Mouse (Mus musculus) leukemia stem cell, adult 10-12 weeks (primary cell): ENCODE data around the gene Olfr1155. TPM values are rescaled to one million over a fixed set of nuclear protein-coding genes. Genes with fewer than 3 reads are reported as not detected.

Experiments used
- polyA plus RNA-seq: library from polyadenylated mRNA; stranded (reverse); fragments of >175 nt; gene quantifications from 2 replicates; pipeline ENCODE4 v1.2.3, GENCODE M21; 2012; ENCODE audit warnings: low replicate concordance

Gene Olfr1155
- polyA plus RNA-seq, result not detected in 2 replicates

DNA sequence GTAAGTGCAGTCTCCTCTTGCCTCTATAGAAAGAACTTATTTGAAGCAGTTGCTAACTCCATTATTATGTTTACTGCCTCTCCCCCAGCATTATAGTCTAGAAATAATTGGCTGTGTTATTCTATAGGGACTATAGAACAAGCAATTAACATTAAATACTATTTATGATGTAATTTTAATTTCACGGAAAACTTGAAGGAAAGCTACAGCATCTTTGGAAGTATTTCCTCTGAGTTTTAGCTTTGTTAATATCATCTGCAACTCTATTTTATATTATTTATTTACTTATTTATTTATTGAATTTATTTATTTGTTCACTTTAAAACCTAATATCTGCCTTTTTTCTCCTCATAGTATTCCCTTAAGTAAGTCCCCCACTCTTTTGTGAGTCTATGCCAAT lies at the start of gene Olfr1155:
Gene Olfr1155 (minus strand): TSS at position 101 of the 400 bp plus-strand sequence.

DNA sequence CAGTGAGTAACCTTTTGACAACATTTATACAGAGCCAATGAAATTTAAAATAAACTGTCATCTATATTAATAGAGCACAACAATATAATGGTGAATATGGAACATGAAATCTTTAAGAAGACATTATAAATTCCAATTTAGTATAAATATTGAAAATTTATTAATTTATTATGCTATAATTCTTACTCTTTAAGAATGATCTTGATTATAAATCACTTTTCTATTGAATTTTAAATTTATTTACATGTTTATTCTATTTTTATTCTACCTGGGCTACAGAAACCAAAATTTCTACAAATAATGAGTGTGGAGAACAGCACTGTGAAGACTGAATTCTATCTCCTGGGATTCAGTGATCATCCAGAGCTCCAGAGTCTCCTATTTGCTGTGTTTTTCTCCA lies 44.9 kb upstream of the Olfr1155 start, which contains the start of gene Olfr1158:
Gene Olfr1158 (plus strand): TSS at position 301 of the 400 bp plus-strand sequence.

DNA sequence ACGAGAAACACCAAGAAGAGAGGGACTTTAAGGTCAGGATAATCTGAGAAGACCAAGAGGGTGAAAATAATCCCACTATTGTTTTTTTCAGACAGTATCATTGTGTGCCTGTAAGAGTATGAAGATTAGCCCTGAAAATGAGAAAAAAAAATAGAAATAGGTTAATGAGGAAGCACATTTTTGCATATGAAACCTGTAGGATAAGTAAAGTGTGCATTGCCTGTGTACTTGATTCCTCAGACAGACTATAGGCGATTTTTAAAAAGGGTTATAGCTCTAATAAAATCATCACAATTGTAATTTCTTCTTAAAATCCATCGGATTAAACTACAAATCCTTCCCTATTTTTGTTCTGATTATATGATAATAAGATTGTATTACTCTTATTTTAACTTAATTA lies 29.6 kb upstream of the Olfr1155 start, which contains the start of gene Olfr74:
Gene Olfr74 (minus strand): TSS at position 101 of the 400 bp plus-strand sequence.

DNA sequence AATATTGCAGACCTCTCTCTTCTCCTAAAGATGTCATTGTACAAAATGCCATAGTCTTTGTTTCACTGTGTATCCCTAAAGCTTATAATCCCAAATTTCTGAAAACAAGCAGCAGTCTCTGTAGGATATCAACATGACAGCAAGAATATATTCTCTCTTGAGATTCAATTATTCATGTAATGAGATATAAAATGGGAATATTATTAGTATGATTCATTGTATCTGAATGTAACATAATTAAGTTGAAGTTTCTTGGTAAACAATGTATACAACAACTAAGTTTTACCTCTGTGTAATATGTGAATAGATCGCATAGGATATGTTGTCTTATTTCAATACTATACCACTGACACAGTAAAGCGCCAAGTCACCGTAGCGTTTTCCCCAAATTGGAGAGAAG lies 23.3 kb upstream of the Olfr1155 start, which contains the start of gene Olfr1157:
Gene Olfr1157 (minus strand): TSS at position 101 of the 400 bp plus-strand sequence.

DNA sequence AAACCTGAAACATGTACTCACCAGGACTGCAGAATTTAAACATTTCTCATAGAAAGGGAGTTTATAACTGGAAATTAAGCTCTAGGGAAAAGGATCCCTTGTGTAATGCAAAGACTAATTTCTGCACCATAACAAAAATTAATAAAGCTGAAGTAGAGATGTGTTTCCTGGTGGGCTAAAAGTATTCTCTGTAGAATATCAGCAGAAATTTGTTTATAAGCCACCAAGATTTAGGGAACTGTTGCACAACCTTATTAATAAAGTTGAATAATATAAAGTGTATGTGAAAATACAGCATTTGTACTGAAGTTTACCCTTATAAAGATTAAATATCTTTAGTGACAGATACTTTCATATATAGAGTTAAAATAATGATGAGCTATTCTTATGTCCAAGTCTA lies 8.1 kb upstream of the Olfr1155 start, which contains the start of gene Olfr1156:
Gene Olfr1156 (minus strand): TSS at position 101 of the 400 bp plus-strand sequence.

DNA sequence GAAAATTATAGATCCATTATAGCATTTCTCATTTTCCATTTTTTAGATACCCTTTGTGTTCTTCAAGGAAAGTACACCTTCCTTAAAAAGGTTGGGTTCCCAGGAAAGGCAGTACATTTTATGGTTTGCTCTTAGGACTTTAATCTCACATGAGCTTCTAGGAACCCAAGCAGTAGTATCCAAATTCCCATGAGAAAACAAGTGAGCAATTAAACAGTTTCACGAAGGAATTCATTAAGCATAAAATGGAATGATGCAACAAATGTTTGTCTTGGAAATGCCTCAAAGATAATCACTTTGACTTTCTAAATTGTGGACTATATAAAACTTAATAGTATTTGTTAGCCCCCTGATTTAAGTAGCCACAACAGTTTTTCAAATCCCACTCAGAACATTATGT lies 39.9 kb downstream of the Olfr1155 start, which contains the start of gene Olfr1154:
Gene Olfr1154 (minus strand): TSS at position 101 of the 400 bp plus-strand sequence.

DNA sequence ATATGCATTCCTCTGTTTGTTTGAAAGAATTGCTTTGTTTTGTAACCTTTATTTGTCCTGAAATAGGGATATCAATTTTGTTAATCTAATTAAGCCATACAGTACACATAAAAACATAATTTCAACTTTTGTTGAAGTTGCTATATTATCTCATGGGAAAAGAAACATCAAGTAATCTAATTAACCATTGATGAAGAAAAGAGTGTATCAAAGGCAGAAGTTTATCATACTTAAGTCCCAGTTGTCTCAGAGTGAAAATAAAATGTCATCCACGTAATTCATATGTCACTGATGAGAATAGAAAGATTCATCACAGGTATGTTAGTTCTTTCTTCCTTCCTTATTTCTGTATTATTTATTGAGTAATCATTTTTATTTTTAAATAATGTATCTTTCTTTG lies 50.3 kb downstream of the Olfr1155 start, which contains the start of gene Olfr1153:
Gene Olfr1153 (plus strand): TSS at position 301 of the 400 bp plus-strand sequence.

Other genes with a start within 250 kb of the Olfr1155 start
- not detected in 2 replicates for gene Olfr1137, start 232.0 kb downstream of the Olfr1155 start, polyA plus RNA-seq
- gene Olfr1138, start 205.2 kb downstream of the Olfr1155 start, polyA plus RNA-seq, result not detected in 2 replicates
- not detected in 2 replicates for gene Olfr1140, start 201.4 kb downstream of the Olfr1155 start, polyA plus RNA-seq
- gene Olfr1141, start 191.1 kb downstream of the Olfr1155 start, polyA plus RNA-seq, result not detected in 2 replicates
- not detected in 2 replicates for gene Olfr152, start 165.7 kb downstream of the Olfr1155 start, polyA plus RNA-seq
- not detected in 2 replicates for gene Olfr1143, start 144.5 kb downstream of the Olfr1155 start, polyA plus RNA-seq
- gene Olfr1145, start 135.3 kb downstream of the Olfr1155 start, polyA plus RNA-seq, result not detected in 2 replicates
- not detected in 2 replicates for gene Olfr1148, start 114.6 kb downstream of the Olfr1155 start, polyA plus RNA-seq
- gene Olfr1150-ps1, start 101.1 kb downstream of the Olfr1155 start, polyA plus RNA-seq, result not detected in 2 replicates
- gene Olfr1151, start 89.3 kb downstream of the Olfr1155 start, polyA plus RNA-seq, result not detected in 2 replicates
- not detected in 2 replicates for gene Olfr1152, start 78.6 kb downstream of the Olfr1155 start, polyA plus RNA-seq
- gene Olfr1153, start 50.2 kb downstream of the Olfr1155 start, polyA plus RNA-seq, result not detected in 2 replicates
- gene Olfr1154, start 40.0 kb downstream of the Olfr1155 start, polyA plus RNA-seq, result not detected in 2 replicates
- gene Olfr1156, start 8.0 kb upstream of the Olfr1155 start, polyA plus RNA-seq, result not detected in 2 replicates
- not detected in 2 replicates for gene Olfr1157, start 23.2 kb upstream of the Olfr1155 start, polyA plus RNA-seq
- gene Olfr74, start 29.5 kb upstream of the Olfr1155 start, polyA plus RNA-seq, result not detected in 2 replicates
- not detected in 2 replicates for gene Olfr1158, start 45.0 kb upstream of the Olfr1155 start, polyA plus RNA-seq
- not detected in 2 replicates for gene Olfr1160, start 63.1 kb upstream of the Olfr1155 start, polyA plus RNA-seq
- not detected in 2 replicates for gene Olfr1161, start 77.6 kb upstream of the Olfr1155 start, polyA plus RNA-seq
- not detected in 2 replicates for gene Olfr73, start 92.6 kb upstream of the Olfr1155 start, polyA plus RNA-seq
- gene Olfr1162, start 106.0 kb upstream of the Olfr1155 start, polyA plus RNA-seq, result not detected in 2 replicates
- not detected in 2 replicates for gene Olfr1163, start 126.7 kb upstream of the Olfr1155 start, polyA plus RNA-seq
- not detected in 2 replicates for gene Olfr1164, start 148.8 kb upstream of the Olfr1155 start, polyA plus RNA-seq
- gene Olfr1166, start 183.1 kb upstream of the Olfr1155 start, polyA plus RNA-seq, result not detected in 2 replicates
- not detected in 2 replicates for gene Olfr1167, start 210.1 kb upstream of the Olfr1155 start, polyA plus RNA-seq
- not detected in 2 replicates for gene Olfr1168, start 236.7 kb upstream of the Olfr1155 start, polyA plus RNA-seq